Mouse (Mus musculus) liver, embryonic 12.5 days (tissue): ENCODE data around the gene Hdac9. TPM values are rescaled to one million over a fixed set of nuclear protein-coding genes. Genes with fewer than 3 reads are reported as not detected.

ENCODE experiments used
- ATAC-seq: fragments of 200-750 bp; cut with Nextera tagmentation; 2 replicates; pipeline ENCODE4 v1.8.0; 2017; ENCODE audit warnings: moderate number of reproducible peaks, mild to moderate bottlenecking, moderate library complexity
- H3K27ac ChIP-seq: fragments of 300-500 bp; sonication (generic); 2 replicates; pipeline ENCODE4 v1.5.1; 2016; ENCODE audit warnings: mild to moderate bottlenecking
- H3K27me3 ChIP-seq: fragments of 300-500 bp; sonication (generic); replicated peaks from 2 replicates; pipeline ENCODE4 v1.6.1; 2016; ENCODE audit warnings: mild to moderate bottlenecking, moderate library complexity
- H3K36me3 ChIP-seq: fragments of 300-500 bp; sonication (generic); 2 replicates; pipeline ENCODE4 v1.6.1; 2016; ENCODE audit warnings: mild to moderate bottlenecking, moderate library complexity
- H3K4me1 ChIP-seq: fragments of 300-500 bp; sonication (generic); 2 replicates; pipeline ENCODE4 v1.6.1; 2016
- H3K4me2 ChIP-seq: fragments of 300-500 bp; sonication (generic); 2 replicates; pipeline ENCODE4 v1.6.1; 2016; ENCODE audit warnings: mild to moderate bottlenecking, moderate library complexity
- H3K4me3 ChIP-seq: fragments of 300-500 bp; sonication (generic); 2 replicates; pipeline ENCODE4 v1.5.1; 2016; ENCODE audit warnings: mild to moderate bottlenecking, moderate library complexity
- H3K9ac ChIP-seq: fragments of 300-500 bp; sonication (generic); 2 replicates; pipeline ENCODE4 v1.6.1; 2016; ENCODE audit warnings: mild to moderate bottlenecking, moderate library complexity
- H3K9me3 ChIP-seq: fragments of 300-500 bp; sonication (generic); replicated peaks from 2 replicates; pipeline ENCODE4 v1.6.1; 2016; ENCODE audit warnings: mild to moderate bottlenecking, moderate library complexity
- WGBS: fragments of 180-500 bp; shearing (Covaris S2); methylation state at CpG from one replicate; pipeline ENCODE4 v1.1.7; 2016; ENCODE audit not compliant: insufficient replicate concordance; 5-methylcytosine and 5-hydroxymethylcytosine counted together
- polyA plus RNA-seq: library from polyadenylated mRNA; unstranded; fragments of >200 nt; fragmentation: Nextera tagmentation; extraction: Ambion mirVana; gene quantifications from 2 replicates; pipeline ENCODE4 v1.2.1, GENCODE M21; 2016

Hdac9 gene
- polyA plus RNA-seq, 1 experiment from 2014 or later = 1.5 TPM

DNA sequence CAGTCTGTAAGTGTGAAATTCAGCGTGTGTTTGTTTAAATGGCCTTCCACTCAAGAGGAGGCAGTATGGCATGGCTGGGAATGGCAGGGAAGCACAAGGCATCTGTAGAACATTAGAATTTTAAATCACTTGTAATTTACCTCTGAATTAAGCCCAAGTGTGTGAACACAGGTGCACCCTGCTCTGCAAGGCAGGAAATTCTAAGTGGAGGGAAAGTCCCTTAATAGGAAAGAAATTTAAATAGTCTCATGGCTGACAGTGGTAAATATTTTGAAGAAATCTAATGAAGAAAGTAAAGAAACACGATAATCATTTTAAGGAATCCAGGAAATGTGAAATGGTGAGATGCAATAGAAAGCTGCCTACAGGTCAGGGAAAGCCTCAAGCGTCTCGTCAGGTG is 114.6 kb downstream of the Hdac9 start:
- H3K9me3 ChIP-seq = no peaks in the 10 kb centered on the region
- no peak overlapping the region for H3K27ac ChIP-seq
- H3K4me1 ChIP-seq = no peaks in the 10 kb centered on the region
- no peaks in the 10 kb centered on the region for H3K36me3 ChIP-seq
- no peak for ATAC-seq
- 62% methylated on average over 4 of the region's 4 CpGs for WGBS
- no peak overlapping the region for H3K4me3 ChIP-seq
- H3K27me3 ChIP-seq = no peaks in the 10 kb centered on the region
- no peak overlapping the region for H3K4me2 ChIP-seq
- no peak overlapping the region for H3K9ac ChIP-seq

DNA sequence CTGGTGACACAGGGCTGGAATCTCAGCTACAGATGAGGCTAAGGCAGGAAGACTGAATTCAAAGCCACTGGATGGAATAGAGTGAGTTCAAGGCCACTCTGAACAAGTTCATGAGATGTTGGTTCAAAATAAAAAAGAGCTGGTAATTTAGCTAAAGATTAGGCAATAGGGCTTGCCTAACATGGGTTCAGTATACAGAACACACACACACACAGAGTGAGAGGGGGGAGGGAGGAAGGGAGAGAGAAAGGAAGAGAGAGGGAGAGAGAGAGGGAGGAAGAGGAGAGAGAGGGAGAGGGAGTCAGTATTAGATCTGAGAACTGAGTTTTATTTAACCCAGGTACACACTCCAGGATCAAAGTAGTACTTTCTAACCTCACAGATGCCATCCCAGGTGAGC is 115.1 kb downstream of the Hdac9 start:
- H3K27me3 ChIP-seq = no peaks in the 10 kb centered on the region
- H3K9ac ChIP-seq = no peak overlapping the region
- no peaks in the 10 kb centered on the region for H3K9me3 ChIP-seq
- no peaks in the 10 kb centered on the region for H3K36me3 ChIP-seq
- no peak overlapping the region for H3K4me2 ChIP-seq
- no peaks in the 10 kb centered on the region for H3K4me1 ChIP-seq
- ATAC-seq = no peak
- no peak overlapping the region for H3K4me3 ChIP-seq
- H3K27ac ChIP-seq = no peak overlapping the region

DNA sequence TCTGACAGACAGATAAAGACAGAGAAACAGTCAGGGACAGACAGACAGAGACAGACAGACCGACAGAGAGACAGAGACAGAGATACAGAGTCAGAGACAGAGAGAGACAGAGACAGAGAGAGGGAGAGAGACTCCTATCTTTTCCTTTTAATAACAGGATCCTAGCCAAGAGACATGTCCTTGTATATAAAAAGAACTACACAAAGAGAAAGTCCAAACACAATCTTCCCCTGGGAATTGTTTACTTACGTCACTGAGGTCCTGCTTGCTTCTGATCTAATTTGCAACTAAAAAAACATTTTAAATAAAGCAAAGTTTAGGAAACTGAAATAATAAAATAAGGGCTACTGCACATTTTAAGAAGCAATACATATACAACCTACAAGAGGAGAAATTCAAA is 119.5 kb downstream of the Hdac9 start:
- H3K27me3 ChIP-seq = no peaks in the 10 kb centered on the region
- no peak for ATAC-seq
- H3K27ac ChIP-seq = no peak overlapping the region
- no peak overlapping the region for H3K9ac ChIP-seq
- no peak overlapping the region for H3K4me3 ChIP-seq
- 63% methylated on average over 2 of the region's 2 CpGs for WGBS
- no peaks in the 10 kb centered on the region for H3K9me3 ChIP-seq
- no peaks in the 10 kb centered on the region for H3K4me1 ChIP-seq
- H3K36me3 ChIP-seq = no peaks in the 10 kb centered on the region
- H3K4me2 ChIP-seq = no peak overlapping the region

DNA sequence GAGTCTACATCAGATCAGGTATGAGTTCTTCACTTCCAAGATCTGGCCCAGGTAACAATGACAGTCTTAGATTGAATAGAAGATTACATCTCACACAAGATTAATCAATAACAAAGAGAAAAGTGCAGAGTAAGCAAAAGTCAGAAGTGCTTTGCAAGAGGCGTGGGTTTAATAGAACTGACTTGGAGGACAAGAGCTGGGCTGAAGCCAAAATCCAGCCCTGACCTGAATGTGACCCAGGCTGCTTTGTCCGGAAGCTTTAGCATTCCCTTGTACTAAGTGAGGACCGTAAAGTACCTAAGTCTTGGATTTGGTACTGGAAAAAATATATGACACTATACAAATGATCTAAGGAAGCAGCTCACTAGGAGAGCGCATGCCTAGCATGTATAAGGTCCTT is 121.4 kb downstream of the Hdac9 start:
- H3K36me3 ChIP-seq = no peaks in the 10 kb centered on the region
- H3K4me2 ChIP-seq = no peak overlapping the region
- no peak overlapping the region for H3K4me3 ChIP-seq
- no peak overlapping the region for H3K9ac ChIP-seq
- no peaks in the 10 kb centered on the region for H3K27me3 ChIP-seq
- no peaks in the 10 kb centered on the region for H3K9me3 ChIP-seq
- ATAC-seq = no peak
- no peaks in the 10 kb centered on the region for H3K4me1 ChIP-seq
- no peak overlapping the region for H3K27ac ChIP-seq
- 63% methylated on average over 4 of the region's 4 CpGs for WGBS

DNA sequence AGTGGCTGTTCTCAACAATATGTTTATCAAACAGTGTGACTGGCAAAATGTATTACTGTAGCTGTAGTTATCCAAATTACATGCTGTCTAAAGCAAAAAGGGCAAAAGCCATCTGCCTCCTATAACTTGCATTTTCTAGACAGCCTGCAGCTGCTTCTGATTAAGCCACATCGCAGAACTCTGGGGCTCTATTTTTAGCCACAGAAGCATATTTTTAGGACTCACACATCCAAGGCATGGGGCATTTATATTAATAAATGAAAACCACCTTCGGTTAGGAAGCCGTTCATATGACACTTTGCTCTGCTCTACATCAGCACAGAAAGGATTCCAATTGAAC is 124.8 kb downstream of the Hdac9 start:
- H3K4me2 ChIP-seq = no peak overlapping the region
- H3K36me3 ChIP-seq = no peaks in the 10 kb centered on the region
- WGBS = 63% methylated on average over 3 of the region's 3 CpGs
- H3K27me3 ChIP-seq = no peaks in the 10 kb centered on the region
- H3K9ac ChIP-seq = no peak overlapping the region
- H3K4me3 ChIP-seq = no peak overlapping the region
- no peaks in the 10 kb centered on the region for H3K9me3 ChIP-seq
- H3K27ac ChIP-seq = no peak overlapping the region
- no peak for ATAC-seq
- H3K4me1 ChIP-seq = peaks cover 12% of the 10 kb centered on the region

DNA sequence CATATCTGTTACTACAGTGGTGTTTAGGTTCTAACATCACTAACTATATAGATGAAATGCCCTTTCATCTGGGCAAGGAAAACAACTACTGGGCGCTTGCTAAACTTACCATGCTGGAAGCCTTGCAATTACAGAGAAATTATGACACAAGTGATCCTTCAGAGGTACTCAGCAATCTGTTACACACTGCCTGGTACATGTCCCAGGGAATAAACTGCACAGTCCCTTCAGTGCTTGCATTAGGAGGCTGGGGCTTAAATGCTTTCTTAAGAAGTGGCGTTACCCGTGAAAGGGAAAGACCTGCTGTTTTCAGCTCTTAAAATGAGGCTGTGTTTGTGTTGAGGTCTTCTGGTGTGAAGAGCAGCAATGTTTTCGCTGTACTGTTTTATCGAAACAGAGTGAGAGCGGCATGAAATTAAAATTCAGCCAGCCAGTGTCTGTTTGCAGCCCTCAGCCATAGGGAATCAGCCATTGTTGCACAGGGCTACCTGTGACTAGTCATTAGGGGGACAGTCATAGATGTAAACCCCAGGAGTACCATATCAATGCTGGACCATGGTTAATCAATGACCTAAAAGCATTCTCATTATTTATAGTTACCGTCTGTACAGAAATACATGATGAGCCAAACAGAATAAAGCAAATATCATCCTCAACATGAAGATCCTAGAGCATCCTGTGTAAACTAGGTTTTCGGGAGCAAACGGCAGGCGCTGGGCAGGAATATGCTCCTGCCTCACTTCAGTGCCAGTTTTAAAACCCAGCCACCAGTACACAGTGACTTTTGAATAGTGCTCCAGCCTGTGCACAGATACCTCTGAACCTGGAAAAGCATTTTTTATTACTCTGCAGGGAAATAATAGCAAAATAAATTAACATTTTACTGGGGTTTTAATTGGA is 125.4 kb downstream of the Hdac9 start:
- Histone ChIP-seq H3K9me3 (no peaks in the 10 kb centered on the region), H3K27me3 (no peaks in the 10 kb centered on the region), H3K4me2 (no peak overlapping the region), H3K4me1 (peaks cover 12% of the 10 kb centered on the region), H3K9ac (no peak overlapping the region), H3K36me3 (no peaks in the 10 kb centered on the region), H3K4me3 (no peak overlapping the region), H3K27ac (no peak overlapping the region)
- ATAC-seq = no peak
- 81% methylated on average over 10 of the region's 10 CpGs for WGBS

DNA sequence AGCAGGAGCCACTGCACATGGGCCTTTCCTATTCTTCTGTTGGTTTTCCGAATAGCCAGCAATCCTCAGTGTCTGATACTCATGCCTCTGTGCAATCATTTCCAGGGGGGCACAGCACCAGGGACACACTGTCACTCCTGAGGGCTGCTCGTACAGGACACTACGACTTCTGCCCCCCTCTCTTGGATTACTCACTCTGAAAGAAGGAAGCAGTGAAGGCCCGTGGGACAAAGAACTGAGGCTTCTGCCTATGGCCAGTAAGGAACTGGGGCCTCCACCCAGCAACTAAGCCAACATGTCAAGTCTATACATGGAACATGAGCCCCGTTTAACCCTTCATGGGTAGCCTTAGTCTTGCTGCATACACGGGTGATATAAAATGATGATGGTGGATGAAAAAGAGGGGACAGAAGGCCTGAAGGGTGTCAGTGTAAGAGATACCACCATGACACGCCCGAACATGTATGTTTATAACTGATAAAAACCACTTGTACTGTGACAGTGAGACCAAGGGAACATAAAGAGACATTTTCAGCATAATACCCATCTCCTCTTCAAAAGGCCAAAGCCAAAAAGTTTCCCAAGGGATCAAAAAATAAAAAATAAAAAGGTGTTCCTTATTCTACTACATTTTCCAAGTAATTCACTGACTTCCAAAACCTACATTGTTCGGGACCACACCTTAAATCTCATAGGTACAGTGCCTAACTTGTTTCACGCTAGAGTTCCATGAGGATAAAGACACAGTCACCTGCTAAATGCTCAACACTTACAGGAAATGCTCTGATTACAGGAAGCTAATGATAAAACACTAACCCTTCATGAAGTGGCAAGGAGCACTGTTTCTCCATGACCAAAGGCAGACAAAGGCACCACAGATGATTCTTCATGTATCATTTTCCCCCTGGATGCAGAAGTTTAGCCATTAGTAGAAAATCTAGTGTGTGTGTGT is 127.6 kb downstream of the Hdac9 start:
- peak overlapping the region; percentile 7; the same call in 1 of the 2 replicates for H3K27ac ChIP-seq
- H3K9ac ChIP-seq = no peak overlapping the region

DNA sequence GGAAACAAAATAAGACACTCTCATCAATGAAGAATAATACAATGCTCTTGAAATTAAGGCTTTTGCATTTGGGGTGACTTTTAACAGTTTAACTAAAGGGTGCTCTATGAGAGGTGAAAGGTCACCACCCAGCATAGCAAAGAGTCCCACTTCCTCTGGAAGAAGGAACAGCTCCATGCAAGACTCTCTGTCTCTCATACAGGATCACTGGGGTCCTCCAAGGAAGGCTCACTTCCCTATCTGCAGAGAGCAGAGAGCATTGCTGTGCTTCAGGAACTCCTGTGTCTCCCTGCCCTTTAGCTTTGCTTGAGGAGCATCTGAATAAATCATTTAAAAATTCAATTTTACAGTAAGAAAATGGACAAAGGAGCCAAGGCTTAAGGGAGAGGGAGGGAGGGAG is 129.5 kb downstream of the Hdac9 start:
- Histone ChIP-seq H3K4me1 (peaks cover 12% of the 10 kb centered on the region), H3K27me3 (no peaks in the 10 kb centered on the region), H3K9ac (no peak overlapping the region), H3K4me3 (no peak overlapping the region), H3K27ac (no peak overlapping the region), H3K36me3 (no peaks in the 10 kb centered on the region), H3K4me2 (no peak overlapping the region), H3K9me3 (no peaks in the 10 kb centered on the region)
- ATAC-seq = no peak

More for the DNA sequence above, 127.6 kb downstream of the Hdac9 start:
- peak overlapping the region; percentile 19; the same call in 1 of the 2 replicates for H3K4me2 ChIP-seq
- no peaks in the 10 kb centered on the region for H3K36me3 ChIP-seq
- no peaks in the 10 kb centered on the region for H3K9me3 ChIP-seq
- no peak overlapping the region for H3K4me3 ChIP-seq
- WGBS = 54% methylated on average over 10 of the region's 10 CpGs
- no peaks in the 10 kb centered on the region for H3K27me3 ChIP-seq
- ATAC-seq = peak; percentile 95
- peaks cover 12% of the 10 kb centered on the region for H3K4me1 ChIP-seq

DNA sequence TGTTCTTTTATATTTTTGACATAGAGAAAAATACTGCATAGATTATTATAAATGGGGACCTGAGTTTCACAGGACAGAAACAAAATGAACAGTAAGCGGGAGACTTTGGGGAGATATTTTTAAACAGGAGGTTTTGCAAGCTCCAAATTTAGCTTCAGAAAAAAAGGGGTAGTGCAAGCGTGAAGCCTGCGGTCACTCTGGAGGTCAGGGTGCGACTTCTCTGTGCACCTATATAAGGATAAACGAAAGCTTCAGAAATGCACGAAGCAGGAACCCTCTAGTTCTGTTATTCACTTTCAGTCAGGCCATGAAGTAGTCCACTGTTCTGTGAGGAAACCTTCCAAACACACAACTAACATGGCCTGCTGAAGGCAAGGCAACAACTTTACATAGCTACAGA is 133.3 kb downstream of the Hdac9 start:
- no peak for ATAC-seq
- no peak overlapping the region for H3K27ac ChIP-seq

DNA sequence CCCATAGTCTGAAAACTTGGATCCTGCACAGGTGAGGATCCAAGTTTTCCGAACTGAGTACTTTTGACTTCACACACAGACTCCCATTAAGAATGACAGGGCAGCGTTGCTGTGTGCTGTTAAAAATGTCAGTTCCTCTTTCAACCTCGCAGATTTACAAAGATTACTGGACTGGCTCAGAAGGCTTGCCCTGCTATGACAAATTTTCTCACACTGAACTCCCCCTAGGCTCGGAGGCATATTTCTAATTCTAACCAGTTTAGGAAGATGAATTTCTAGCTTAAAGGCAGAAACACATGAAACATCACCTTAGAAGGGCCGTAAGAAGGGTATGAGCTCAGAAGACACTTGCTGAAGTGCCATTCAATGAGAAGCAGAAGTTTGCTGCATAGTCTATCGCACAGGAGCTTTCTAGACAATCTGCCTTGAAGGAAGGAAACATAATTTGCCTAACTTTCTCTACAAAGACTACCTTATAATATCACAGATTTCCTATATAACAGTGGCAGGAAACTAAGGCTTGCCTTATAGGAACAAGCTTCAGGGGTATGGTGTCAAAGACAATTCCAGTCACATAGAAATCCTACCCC is 137.4 kb downstream of the Hdac9 start:
- WGBS = 35% methylated on average over 6 of the region's 6 CpGs
- Histone ChIP-seq H3K27ac (no peak overlapping the region), H3K4me3 (no peak overlapping the region), H3K9ac (no peak overlapping the region), H3K9me3 (no peaks in the 10 kb centered on the region), H3K27me3 (no peaks in the 10 kb centered on the region), H3K4me2 (no peak overlapping the region), H3K4me1 (no peaks in the 10 kb centered on the region), H3K36me3 (no peaks in the 10 kb centered on the region)
- ATAC-seq = no peak

More for the DNA sequence above, 133.3 kb downstream of the Hdac9 start:
- Histone ChIP-seq H3K27me3 (no peaks in the 10 kb centered on the region), H3K9ac (no peak overlapping the region), H3K4me3 (no peak overlapping the region), H3K9me3 (no peaks in the 10 kb centered on the region), H3K4me1 (no peaks in the 10 kb centered on the region), H3K36me3 (no peaks in the 10 kb centered on the region), H3K4me2 (no peak overlapping the region)
- WGBS = 58% methylated on average over 6 of the region's 6 CpGs

DNA sequence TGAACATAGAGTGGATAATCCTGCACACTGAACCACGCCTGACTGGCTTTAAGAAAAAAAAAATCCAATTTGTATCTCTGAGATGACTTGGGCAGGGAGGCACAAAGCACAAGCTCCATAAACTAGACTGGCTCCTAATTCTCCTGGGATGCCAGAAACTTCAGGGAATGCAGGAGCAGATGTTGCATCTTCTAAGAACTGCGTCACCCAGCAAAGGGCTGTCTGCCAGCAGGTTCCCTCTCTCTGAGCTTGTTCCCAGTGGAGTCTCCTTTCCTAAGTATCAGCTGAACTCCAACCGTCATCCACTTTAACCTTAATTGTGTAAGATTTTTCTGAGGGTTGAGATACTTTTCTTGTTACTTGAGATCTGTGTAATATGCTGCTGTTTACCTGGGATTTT is 140.7 kb downstream of the Hdac9 start:
- no peaks in the 10 kb centered on the region for H3K27me3 ChIP-seq
- no peak for ATAC-seq
- H3K27ac ChIP-seq = no peak overlapping the region
- H3K4me1 ChIP-seq = no peaks in the 10 kb centered on the region
- H3K4me3 ChIP-seq = no peak overlapping the region
- 62% methylated on average over 3 of the region's 3 CpGs for WGBS
- H3K9ac ChIP-seq = no peak overlapping the region
- no peaks in the 10 kb centered on the region for H3K9me3 ChIP-seq
- no peak overlapping the region for H3K4me2 ChIP-seq
- H3K36me3 ChIP-seq = no peaks in the 10 kb centered on the region

DNA sequence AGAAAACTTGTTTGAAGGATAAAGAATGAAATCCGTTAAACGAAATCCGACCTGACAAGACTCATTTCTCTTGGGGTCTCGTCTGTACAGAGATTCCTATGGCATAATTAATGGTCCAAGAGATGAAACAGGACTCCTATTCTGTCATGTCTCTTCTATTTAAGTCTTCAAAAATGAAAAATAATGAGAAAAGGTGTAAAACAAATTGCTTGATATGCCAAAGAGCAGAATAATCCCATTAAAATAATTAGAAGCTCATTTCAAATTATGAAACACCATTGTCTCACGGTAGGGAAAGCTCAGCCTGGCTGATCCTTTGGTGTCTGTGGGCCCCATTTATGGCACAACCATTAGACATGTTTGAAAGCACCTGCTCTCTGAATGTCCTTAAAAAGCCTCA is 142.8 kb downstream of the Hdac9 start:
- Histone ChIP-seq H3K4me3 (no peak overlapping the region), H3K4me2 (no peak overlapping the region), H3K27me3 (no peaks in the 10 kb centered on the region), H3K4me1 (no peaks in the 10 kb centered on the region), H3K27ac (no peak overlapping the region), H3K9ac (no peak overlapping the region), H3K36me3 (no peaks in the 10 kb centered on the region), H3K9me3 (no peaks in the 10 kb centered on the region)
- WGBS = 63% methylated on average over 5 of the region's 5 CpGs
- no peak for ATAC-seq
